Mouse (Mus musculus): Measurements from ENCODE around the gene Lrmp. TPM values are rescaled to one million over a fixed set of nuclear protein-coding genes. Genes with fewer than 3 reads are reported as not detected.

Lrmp gene
- polyA plus RNA-seq, 1 experiment from 2014 or later, result 4.9 TPM

- Histone ChIP-seq H3K4me3 (ENCODE audit: low read length) (no peak overlapping the region), H3K27ac (ENCODE audit: low read length) (no peak overlapping the region), H3K4me1 (ENCODE audit: control insufficient read depth, insufficient read depth, low read length) (peaks cover under 1% of the 10 kb centered on the region; the same call in 1 of the 2 replicates), H3K9me3 (ENCODE audit: control insufficient read depth, low read length) (no peaks in the 10 kb centered on the region), H3K9ac (ENCODE audit: low read depth, low read length) (no peak overlapping the region), H3K4me2 (ENCODE audit: low read depth, low read length) (no peak overlapping the region), H3K36me3 (ENCODE audit: control insufficient read depth, insufficient read depth, low read length) (no peaks in the 10 kb centered on the region), H3K27me3 (replicated peaks; ENCODE audit: control insufficient read depth, insufficient read depth, low read length) (no peaks in the 10 kb centered on the region)
- no peak for ATAC-seq
- WGBS, result 74% methylated on average over 10 of the region's 10 CpGs
Observed at GRCm38 (mm10) chr6:145205142-145205541, 89.7 kb downstream of the Lrmp start.

- H3K4me3 ChIP-seq (ENCODE audit: low read length), result peak overlapping the region; percentile 55
- H3K4me1 ChIP-seq (ENCODE audit: control insufficient read depth, insufficient read depth, low read length), result peaks cover 3% of the 10 kb centered on the region; the same call in 1 of the 2 replicates
- no peaks in the 10 kb centered on the region for H3K36me3 ChIP-seq (ENCODE audit: control insufficient read depth, insufficient read depth, low read length)
- 0 out of 2 replicates have a peak overlapping the region, but pooled peaks have one; percentile 33 for H3K27ac ChIP-seq (ENCODE audit: low read length)
- H3K9ac ChIP-seq (ENCODE audit: low read depth, low read length), result peak overlapping the region; percentile 50; the same call in 1 of the 2 replicates
- H3K27me3 ChIP-seq (replicated peaks; ENCODE audit: control insufficient read depth, insufficient read depth, low read length), result no peaks in the 10 kb centered on the region
- WGBS, result 28% methylated on average over 8 of the region's 8 CpGs
- no peaks in the 10 kb centered on the region for H3K9me3 ChIP-seq (ENCODE audit: control insufficient read depth, low read length)
- 0 out of 2 replicates have a peak, but pooled peaks have one; percentile 0 for ATAC-seq
- H3K4me2 ChIP-seq (ENCODE audit: low read depth, low read length), result peak overlapping the region; percentile 72
Observed at GRCm38 (mm10) chr6:145210056-145210680, 94.7 kb downstream of the Lrmp start.

GRCm38 (mm10) chr6:145210816-145211338 lies 95.4 kb downstream of the Lrmp start, which contains the start of the genes Casc1 and Etfrf1:
Casc1 (minus strand) TSS chr6:145211005.
Etfrf1 (plus strand) TSS chr6:145211134.
- WGBS, result under 1% methylated on average over 36 of the region's 36 CpGs
- Histone ChIP-seq H3K4me2 (ENCODE audit: low read depth, low read length) (peak within 1 kb of the TSS; percentile 72), H3K4me1 (ENCODE audit: control insufficient read depth, insufficient read depth, low read length) (peaks cover 3% of the 10 kb centered on the region; the same call in 1 of the 2 replicates), H3K9ac (ENCODE audit: low read depth, low read length) (peak within 1 kb of the TSS; percentile 90), H3K36me3 (ENCODE audit: control insufficient read depth, insufficient read depth, low read length) (no peaks in the 10 kb centered on the region), H3K4me3 (ENCODE audit: low read length) (peak within 1 kb of the TSS; percentile 70), H3K27ac (ENCODE audit: low read length) (peak within 1 kb of the TSS; percentile 98), H3K9me3 (ENCODE audit: control insufficient read depth, low read length) (no peaks in the 10 kb centered on the region), H3K27me3 (replicated peaks; ENCODE audit: control insufficient read depth, insufficient read depth, low read length) (no peaks in the 10 kb centered on the region)
- peak; percentile 100 for ATAC-seq

GRCm38 (mm10) chr6:145211376-145212305 lies 96.2 kb downstream of the Lrmp start:
- peak overlapping the region; percentile 98 for H3K27ac ChIP-seq (ENCODE audit: low read length)
- H3K4me3 ChIP-seq (ENCODE audit: low read length), result peak overlapping the region; percentile 70
- WGBS, result 2% methylated on average over 21 of the region's 21 CpGs
- no peaks in the 10 kb centered on the region for H3K36me3 ChIP-seq (ENCODE audit: control insufficient read depth, insufficient read depth, low read length)
- H3K4me1 ChIP-seq (ENCODE audit: control insufficient read depth, insufficient read depth, low read length), result peaks cover 3% of the 10 kb centered on the region; the same call in 1 of the 2 replicates
- no peaks in the 10 kb centered on the region for H3K9me3 ChIP-seq (ENCODE audit: control insufficient read depth, low read length)
- H3K27me3 ChIP-seq (replicated peaks; ENCODE audit: control insufficient read depth, insufficient read depth, low read length), result no peaks in the 10 kb centered on the region
- ATAC-seq, result peak; percentile 57
- peak overlapping the region; percentile 60 for H3K4me2 ChIP-seq (ENCODE audit: low read depth, low read length)
- H3K9ac ChIP-seq (ENCODE audit: low read depth, low read length), result peak overlapping the region; percentile 90

- H3K4me2 ChIP-seq (ENCODE audit: low read depth, low read length), result no peak overlapping the region
- no peak overlapping the region for H3K4me3 ChIP-seq (ENCODE audit: low read length)
- WGBS, result 78% methylated on average over 2 of the region's 2 CpGs
- H3K27me3 ChIP-seq (replicated peaks; ENCODE audit: control insufficient read depth, insufficient read depth, low read length), result no peaks in the 10 kb centered on the region
- H3K4me1 ChIP-seq (ENCODE audit: control insufficient read depth, insufficient read depth, low read length), result peaks cover 3% of the 10 kb centered on the region; the same call in 1 of the 2 replicates
- no peak overlapping the region for H3K27ac ChIP-seq (ENCODE audit: low read length)
- ATAC-seq, result no peak
- no peak overlapping the region for H3K9ac ChIP-seq (ENCODE audit: low read depth, low read length)
- H3K9me3 ChIP-seq (ENCODE audit: control insufficient read depth, low read length), result no peaks in the 10 kb centered on the region
- H3K36me3 ChIP-seq (ENCODE audit: control insufficient read depth, insufficient read depth, low read length), result peaks cover 4% of the 10 kb centered on the region; the same call in 1 of the 2 replicates
Observed at GRCm38 (mm10) chr6:145213916-145214315, 98.5 kb downstream of the Lrmp start.

GRCm38 (mm10) chr6:145215826-145216225 lies 100.4 kb downstream of the Lrmp start:
- Histone ChIP-seq H3K36me3 (ENCODE audit: control insufficient read depth, insufficient read depth, low read length) (peaks cover 7% of the 10 kb centered on the region; the same call in 1 of the 2 replicates), H3K27ac (ENCODE audit: low read length) (no peak overlapping the region), H3K4me1 (ENCODE audit: control insufficient read depth, insufficient read depth, low read length) (no peaks in the 10 kb centered on the region), H3K4me3 (ENCODE audit: low read length) (no peak overlapping the region), H3K9me3 (ENCODE audit: control insufficient read depth, low read length) (no peaks in the 10 kb centered on the region), H3K27me3 (replicated peaks; ENCODE audit: control insufficient read depth, insufficient read depth, low read length) (no peaks in the 10 kb centered on the region), H3K9ac (ENCODE audit: low read depth, low read length) (no peak overlapping the region), H3K4me2 (ENCODE audit: low read depth, low read length) (no peak overlapping the region)
- 87% methylated on average over 3 of the region's 3 CpGs for WGBS
- no peak for ATAC-seq

- no peaks in the 10 kb centered on the region for H3K9me3 ChIP-seq (ENCODE audit: control insufficient read depth, low read length)
- peaks cover 3% of the 10 kb centered on the region; the same call in 1 of the 2 replicates for H3K36me3 ChIP-seq (ENCODE audit: control insufficient read depth, insufficient read depth, low read length)
- ATAC-seq, result no peak
- H3K4me3 ChIP-seq (ENCODE audit: low read length), result no peak overlapping the region
- no peak overlapping the region for H3K9ac ChIP-seq (ENCODE audit: low read depth, low read length)
- no peaks in the 10 kb centered on the region for H3K4me1 ChIP-seq (ENCODE audit: control insufficient read depth, insufficient read depth, low read length)
- no peak overlapping the region for H3K4me2 ChIP-seq (ENCODE audit: low read depth, low read length)
- H3K27me3 ChIP-seq (replicated peaks; ENCODE audit: control insufficient read depth, insufficient read depth, low read length), result no peaks in the 10 kb centered on the region
- 91% methylated on average over 6 of the region's 6 CpGs for WGBS
- H3K27ac ChIP-seq (ENCODE audit: low read length), result no peak overlapping the region
Observed at GRCm38 (mm10) chr6:145224246-145224645, 108.8 kb downstream of the Lrmp start.
